Mouse (Mus musculus) layer of hippocampus, postnatal 10 days (tissue): ENCODE measurements at regions not wholly inside any gene's neighbourhood (a gene's known extent, or its start where the extent isn't known, plus 50 kb on each side); places are given as distances from the start of the nearest gene placed in this dataset.

Experiments
- DNase-seq, 2 experiments: peaks; one replicate each; pipeline ENCODE4 v3.0.0; 2021; ENCODE audit warnings: low spot score in 2 of 2

GRCm38 (mm10) chr3:52815497-52815896, 201.5 kb downstream of the Cog6 start:
- DNase-seq: no peak

- DNase-seq: no peak
Observed at GRCm38 (mm10) chr3:52802324-52802723, 214.7 kb downstream of the Cog6 start.

GRCm38 (mm10) chr3:52801446-52801845, 215.6 kb downstream of the Cog6 start:
- DNase-seq: no peak

GRCm38 (mm10) chr3:52800673-52801072, 216.4 kb downstream of the Cog6 start:
- DNase-seq: no peak

GRCm38 (mm10) chr3:52797801-52798200, 219.2 kb downstream of the Cog6 start:
- no peak for DNase-seq

- no peak for DNase-seq
Observed at GRCm38 (mm10) chr3:52797164-52797563, 219.9 kb downstream of the Cog6 start.

- DNase-seq: no peak
Observed at GRCm38 (mm10) chr3:52794218-52794617, 222.8 kb downstream of the Cog6 start.

GRCm38 (mm10) chr3:52792801-52793200, 224.2 kb downstream of the Cog6 start:
- no peak for DNase-seq

GRCm38 (mm10) chr3:52792121-52792520, 224.9 kb downstream of the Cog6 start:
- no peak for DNase-seq

GRCm38 (mm10) chr3:52790942-52791341, 226.1 kb downstream of the Cog6 start:
- DNase-seq: no peak

GRCm38 (mm10) chr3:52787964-52788760, 228.9 kb downstream of the Cog6 start:
- DNase-seq: no peak

GRCm38 (mm10) chr3:52785595-52785994, 231.4 kb downstream of the Cog6 start:
- no peak for DNase-seq

GRCm38 (mm10) chr3:52784476-52784875, 232.6 kb downstream of the Cog6 start:
- no peak for DNase-seq

- DNase-seq: no peak
Observed at GRCm38 (mm10) chr3:52782576-52782975, 234.5 kb downstream of the Cog6 start.

- DNase-seq: no peak
Observed at GRCm38 (mm10) chr3:52781521-52781920, 235.5 kb downstream of the Cog6 start.

- DNase-seq: no peak
Observed at GRCm38 (mm10) chr3:52780356-52780755, 236.7 kb downstream of the Cog6 start.

GRCm38 (mm10) chr3:52775875-52776274, 241.2 kb downstream of the Cog6 start:
- no peak for DNase-seq

GRCm38 (mm10) chr3:52775156-52775555, 241.9 kb downstream of the Cog6 start:
- no peak for DNase-seq

GRCm38 (mm10) chr3:52774734-52775133, 242.3 kb downstream of the Cog6 start:
- no peak for DNase-seq

GRCm38 (mm10) chr3:52767276-52767675, 249.8 kb downstream of the Cog6 start:
- DNase-seq: no peak

- peak; percentile 50 to 69 for DNase-seq
Observed at GRCm38 (mm10) chr3:52766841-52767240, 250.2 kb downstream of the Cog6 start.

GRCm38 (mm10) chr3:52764166-52764565, 252.9 kb downstream of the Cog6 start:
- DNase-seq: no peak

- no peak for DNase-seq
Observed at GRCm38 (mm10) chr3:52763660-52764059, 253.4 kb downstream of the Cog6 start.
